Mouse (Mus musculus) adrenal gland, postnatal 14 days (tissue): ENCODE measurements around the gene Tas2r135. TPM values are rescaled to one million over a fixed set of nuclear protein-coding genes. Genes with fewer than 3 reads are reported as not detected.

Source experiments
- DNase-seq: peaks from one replicate; pipeline ENCODE4 v3.0.0; 2021; ENCODE audit warnings: mixed read lengths
- total RNA-seq: library from RNA; stranded (reverse); gene quantifications from 2 replicates; pipeline ENCODE4 v1.2.3, GENCODE M21; 2021

Gene Tas2r135
- total RNA-seq, 1 experiment from 2014 or later, result 1.4 TPM

- DNase-seq, result no peak
These were observed 28.3 kb downstream of the Tas2r135 start for GRCm38 (mm10) chr6:42433554-42433953.

DNA sequence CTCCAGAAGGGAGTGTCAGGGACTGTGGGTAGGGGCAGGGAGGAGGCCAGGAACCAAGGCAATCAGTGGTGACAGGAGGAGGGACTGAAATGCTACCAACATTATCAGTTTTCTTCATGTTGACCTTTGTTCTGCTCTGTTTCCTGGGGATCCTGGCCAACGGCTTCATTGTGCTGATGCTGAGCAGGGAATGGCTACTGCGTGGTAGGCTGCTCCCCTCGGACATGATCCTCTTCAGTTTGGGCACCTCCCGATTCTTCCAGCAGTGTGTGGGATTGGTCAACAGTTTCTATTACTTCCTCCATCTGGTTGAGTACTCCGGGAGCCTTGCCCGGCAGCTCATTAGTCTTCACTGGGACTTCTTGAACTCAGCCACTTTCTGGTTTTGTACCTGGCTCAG is 29.2 kb downstream of the Tas2r135 start, which contains the start of gene Tas2r126:
TSS of gene Tas2r126 (plus strand) at position 90 of the 400 bp plus-strand sequence.
- no peak for DNase-seq

DNA sequence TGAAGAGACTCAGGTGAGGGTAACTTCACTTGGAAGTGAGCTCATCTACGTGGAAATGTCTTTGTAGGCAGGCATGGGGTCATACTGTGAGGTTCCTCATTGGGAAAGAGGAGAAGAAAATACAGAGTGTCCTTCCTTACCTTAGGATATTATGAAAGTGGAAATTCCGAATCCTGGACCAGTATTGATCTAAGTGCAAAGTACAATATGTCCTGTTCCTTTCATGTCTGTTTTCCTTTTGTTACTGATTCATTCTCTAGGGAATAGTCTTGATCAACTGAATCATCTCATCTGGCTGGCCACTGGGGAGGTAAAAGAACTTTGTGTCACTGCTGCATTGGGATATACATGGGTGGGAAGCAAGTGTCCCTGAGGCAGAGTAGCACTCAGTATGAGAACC is 30.3 kb downstream of the Tas2r135 start:
- DNase-seq, result no peak

DNA sequence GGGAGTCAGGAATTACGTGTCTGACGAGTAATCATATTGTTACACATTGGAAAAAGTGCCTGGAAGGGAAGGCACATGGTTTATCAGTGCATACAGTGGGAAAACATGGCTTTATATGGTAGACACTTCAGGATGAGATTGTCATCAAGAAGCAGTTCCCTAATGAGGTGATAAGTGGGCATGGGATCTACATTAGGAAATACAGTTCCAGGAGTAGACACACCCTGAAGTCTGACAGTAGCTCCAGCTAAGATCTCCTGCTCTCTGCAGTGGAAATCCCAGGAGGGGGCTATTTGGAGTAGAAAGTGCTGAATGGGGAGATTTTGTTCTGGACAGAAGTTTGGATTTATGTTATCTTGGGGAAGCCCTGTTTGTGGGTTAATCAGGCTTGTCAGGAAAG is 36.2 kb downstream of the Tas2r135 start:
- DNase-seq, result no peak

GRCm38 (mm10) chr6:42444491-42444890 is 39.3 kb downstream of the Tas2r135 start:
- no peak for DNase-seq

- DNase-seq, result no peak
These were observed 42.1 kb downstream of the Tas2r135 start for GRCm38 (mm10) chr6:42447381-42447780.

Other genes starting within 250 kb of the Tas2r135 start
- not detected in 2 replicates for gene Tas2r144, start 190.1 kb upstream of the Tas2r135 start, total RNA-seq
- 108 and 147 TPM in 2 replicates for gene Gstk1, start 159.5 kb upstream of the Tas2r135 start, total RNA-seq
- gene Tmem139, start 143.5 kb upstream of the Tas2r135 start, total RNA-seq, result 0.86 and 1.0 TPM in 2 replicates
- 21.8 and 30.2 TPM in 2 replicates for gene Casp2, start 140.4 kb upstream of the Tas2r135 start, total RNA-seq
- gene Clcn1, start 118.7 kb upstream of the Tas2r135 start, total RNA-seq, result 0.19 TPM in 1 of 2 replicates, not detected in the other
- gene Fam131b, start 80.8 kb upstream of the Tas2r135 start, total RNA-seq, result 0.30 and 0.90 TPM in 2 replicates
- 115 and 117 TPM in 2 replicates for gene Zyx, start 55.8 kb upstream of the Tas2r135 start, total RNA-seq
- 1.2 and 3.6 TPM in 2 replicates for gene Epha1, start 32.2 kb upstream of the Tas2r135 start, total RNA-seq
- 2.0 and 3.5 TPM in 2 replicates for gene Tas2r143, start 5.2 kb upstream of the Tas2r135 start, total RNA-seq
- gene Tas2r126, start 29.1 kb downstream of the Tas2r135 start, total RNA-seq, result 1.0 and 1.2 TPM in 2 replicates
- not detected in 2 replicates for gene Olfr458, start 59.8 kb downstream of the Tas2r135 start, total RNA-seq
- gene Olfr457, start 70.9 kb downstream of the Tas2r135 start, total RNA-seq, result not detected in 2 replicates
- not detected in 2 replicates for gene Olfr456, start 81.8 kb downstream of the Tas2r135 start, total RNA-seq
- not detected in 2 replicates for gene Olfr455, start 142.2 kb downstream of the Tas2r135 start, total RNA-seq
- not detected in 2 replicates for gene Tcaf3, start 192.3 kb downstream of the Tas2r135 start, total RNA-seq
- gene Tcaf2, start 239.8 kb downstream of the Tas2r135 start, total RNA-seq, result 9.1 and 9.6 TPM in 2 replicates